15 mouse cellular contexts compared by ENCODE assay signal in the genomic region with DNA sequence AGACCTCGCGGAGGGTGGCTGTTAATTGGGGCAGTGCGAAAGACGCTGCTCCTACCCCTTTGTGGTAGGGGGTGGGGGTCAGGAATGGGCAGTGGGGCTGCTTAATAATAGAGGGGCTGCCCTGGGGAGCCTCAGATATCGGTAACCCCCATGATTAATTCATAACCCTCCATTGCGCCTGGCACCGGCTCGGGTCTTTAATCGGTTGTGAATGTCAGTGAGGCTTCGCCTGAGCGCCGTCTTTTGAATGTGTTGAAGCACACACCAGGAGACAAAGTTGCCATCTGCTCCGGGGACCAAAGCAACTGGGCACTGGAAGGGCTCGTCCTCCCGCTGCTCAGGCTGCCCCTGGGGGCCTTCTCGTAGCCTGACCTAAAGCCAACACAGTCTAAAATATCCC.
DNase-seq lines count a peak whose midpoint lies in the region; ATAC-seq and TF ChIP-seq lines count a peak whose summit lies in the region.
"Had no signal": no experiment of that assay in that cellular context is flagged by ENCODE, and none has a peak within 500 bp of the region (broad histone marks: within the 10 kb centered on the region; RNA-seq: fewer than 3 reads in every experiment).

No protein-coding gene starts in this region.

- H3K4me2 ChIP-seq in hindbrain, embryonic 11.5 days (replicated peaks; ENCODE audit: low read depth, low read length): no peak overlapping the region
- no peak overlapping the region for H3K4me2 ChIP-seq in hindbrain, embryonic 14.5 days (replicated peaks)
- no peak overlapping the region for H3K4me2 ChIP-seq in hindbrain, postnatal 0 days (ENCODE audit: low read depth, low read length)
- 0 out of 2 replicates have a peak overlapping the region, but pooled peaks have one; percentile 9 for H3K4me2 ChIP-seq in midbrain, embryonic 14.5 days (ENCODE audit: low read length)

- H3K4me1 ChIP-seq in hindbrain, embryonic 11.5 days (replicated peaks; ENCODE audit: control insufficient read depth, insufficient read depth, low read length): peaks cover 6% of the 10 kb centered on the region; the same call in 1 of the 2 replicates
- H3K4me1 ChIP-seq in hindbrain, embryonic 14.5 days (replicated peaks; ENCODE audit: control insufficient read depth, insufficient read depth, low read length): peaks cover 58% of the 10 kb centered on the region
- H3K4me1 ChIP-seq in forebrain, embryonic 10.5 days: peaks cover 82% of the 10 kb centered on the region
- H3K4me1 ChIP-seq in hindbrain, postnatal 0 days (ENCODE audit: insufficient read depth, low read length): peaks cover 4% of the 10 kb centered on the region; the same call in 1 of the 2 replicates
- H3K4me1 ChIP-seq in midbrain, embryonic 14.5 days (ENCODE audit: control insufficient read depth, insufficient read depth, low read length): peaks cover 43% of the 10 kb centered on the region

- H3K9me3 ChIP-seq in hindbrain, embryonic 11.5 days (ENCODE audit: control insufficient read depth, low read length): no peaks in the 10 kb centered on the region
- H3K9me3 ChIP-seq in hindbrain, embryonic 14.5 days (ENCODE audit: control insufficient read depth, low read length): no peaks in the 10 kb centered on the region
- no peaks in the 10 kb centered on the region for H3K9me3 ChIP-seq in forebrain, embryonic 10.5 days
- H3K9me3 ChIP-seq in hindbrain, postnatal 0 days (ENCODE audit: low read length): no peaks in the 10 kb centered on the region
- H3K9me3 ChIP-seq in midbrain, embryonic 14.5 days (ENCODE audit: control insufficient read depth, low read length): no peaks in the 10 kb centered on the region

- DNase-seq in hindbrain, embryonic 11.5 days (ENCODE audit: low spot score): peak; percentile 52
- DNase-seq in hindbrain, embryonic 14.5 days (ENCODE audit: low spot score): no peak
- peak; percentile 24 for DNase-seq in forebrain, embryonic 10.5 days (ENCODE audit: extremely low spot score, low spot score)
- peak; percentile 30 for DNase-seq in hindbrain, postnatal 0 days (ENCODE audit: low spot score)
- DNase-seq in midbrain, embryonic 14.5 days: peak; percentile 64
- no peak for DNase-seq in spleen, postnatal 14 days (ENCODE audit: low spot score in 2 of 2)
- no peak for DNase-seq in gastrocnemius, postnatal 4 days (ENCODE audit: low spot score in 2 of 2)
- no peak for DNase-seq in adrenal gland, adult 8-10 months
- DNase-seq: adrenal gland, postnatal 36 days; cerebellum, adult 8-10 months; heart, adult 2 months; lung, postnatal 14 days; right cerebral cortex, postnatal 25 days had no signal

- WGBS in hindbrain, embryonic 11.5 days: 8% methylated on average over 16 of the region's 16 CpGs
- WGBS in hindbrain, embryonic 14.5 days: 3% methylated on average over 16 of the region's 16 CpGs
- 4% methylated on average over 16 of the region's 16 CpGs for WGBS in forebrain, embryonic 10.5 days
- WGBS in hindbrain, postnatal 0 days: 12% methylated on average over 16 of the region's 16 CpGs
- 6% methylated on average over 16 of the region's 16 CpGs for WGBS in midbrain, embryonic 14.5 days

- H3K27me3 ChIP-seq in hindbrain, embryonic 11.5 days (ENCODE audit: control insufficient read depth, insufficient read depth, low read length): peaks cover 58% of the 10 kb centered on the region
- H3K27me3 ChIP-seq in hindbrain, embryonic 14.5 days (ENCODE audit: control insufficient read depth, insufficient read depth, low read length): peaks cover 77% of the 10 kb centered on the region
- H3K27me3 ChIP-seq in forebrain, embryonic 10.5 days (ENCODE audit: poor library complexity, severe bottlenecking): peaks cover 100% of the 10 kb centered on the region
- H3K27me3 ChIP-seq in hindbrain, postnatal 0 days (ENCODE audit: insufficient read depth, low read length): 0 out of 2 replicates have a peak, but pooled peaks cover 4% of the 10 kb centered on the region
- peaks cover 14% of the 10 kb centered on the region for H3K27me3 ChIP-seq in midbrain, embryonic 14.5 days (ENCODE audit: control insufficient read depth, insufficient read depth, low read length)

- H3K27ac ChIP-seq in hindbrain, embryonic 11.5 days (ENCODE audit: low read depth, low read length): peak overlapping the region; percentile 74
- no peak overlapping the region for H3K27ac ChIP-seq in hindbrain, embryonic 14.5 days
- H3K27ac ChIP-seq in forebrain, embryonic 10.5 days: peak overlapping the region; percentile 62
- no peak overlapping the region for H3K27ac ChIP-seq in hindbrain, postnatal 0 days
- H3K27ac ChIP-seq in midbrain, embryonic 14.5 days (replicated peaks; ENCODE audit: low read depth, low read length): peak overlapping the region; percentile 63
- H3K27ac ChIP-seq: heart, adult 2 months; kidney, postnatal 0 days; left cerebral cortex, adult 2 months had no signal

- H3K4me3 ChIP-seq in hindbrain, embryonic 11.5 days (ENCODE audit: low read depth, low read length): no peak overlapping the region
- H3K4me3 ChIP-seq in hindbrain, embryonic 14.5 days (replicated peaks; ENCODE audit: low read length): no peak overlapping the region
- H3K4me3 ChIP-seq in forebrain, embryonic 10.5 days: peak overlapping the region; percentile 18; the same call in 1 of the 2 replicates
- H3K4me3 ChIP-seq in hindbrain, postnatal 0 days (ENCODE audit: low read length): no peak overlapping the region
- no peak overlapping the region for H3K4me3 ChIP-seq in midbrain, embryonic 14.5 days (replicated peaks; ENCODE audit: low read depth, low read length)
- H3K4me3 ChIP-seq: heart, adult 2 months; left cerebral cortex, adult 2 months had no signal

- H3K9ac ChIP-seq in hindbrain, embryonic 11.5 days (ENCODE audit: low read depth, low read length): no peak overlapping the region
- no peak overlapping the region for H3K9ac ChIP-seq in hindbrain, embryonic 14.5 days
- H3K9ac ChIP-seq in hindbrain, postnatal 0 days (replicated peaks; ENCODE audit: low read length): no peak overlapping the region
- H3K9ac ChIP-seq in midbrain, embryonic 14.5 days (replicated peaks; ENCODE audit: low read length): no peak overlapping the region

- peak; percentile 15; the same call in 1 of the 2 replicates for ATAC-seq in hindbrain, embryonic 11.5 days (ENCODE audit: low FRiP score)
- ATAC-seq in hindbrain, embryonic 14.5 days (ENCODE audit: low FRiP score): no peak
- ATAC-seq in hindbrain, postnatal 0 days: no peak
- ATAC-seq in midbrain, embryonic 14.5 days (ENCODE audit: low FRiP score, low TSS enrichment): peak; percentile 24; the same call in 1 of the 2 replicates

- no peak for TF ChIP-seq CTCF in hindbrain, postnatal 0 days (IDR thresholded peaks at IDR 0.05; ENCODE audit: low read depth)

- H3K36me3 ChIP-seq in hindbrain, embryonic 11.5 days (ENCODE audit: control insufficient read depth, insufficient read depth, low read length): no peaks in the 10 kb centered on the region
- H3K36me3 ChIP-seq in hindbrain, embryonic 14.5 days (replicated peaks; ENCODE audit: control insufficient read depth, insufficient read depth): no peaks in the 10 kb centered on the region
- no peaks in the 10 kb centered on the region for H3K36me3 ChIP-seq in forebrain, embryonic 10.5 days (replicated peaks)
- H3K36me3 ChIP-seq in hindbrain, postnatal 0 days (ENCODE audit: insufficient read depth, low read length): no peaks in the 10 kb centered on the region
- no peaks in the 10 kb centered on the region for H3K36me3 ChIP-seq in midbrain, embryonic 14.5 days (ENCODE audit: control insufficient read depth, insufficient read depth, low read length)

Comparison
In these comparisons a context has a peak if more than half of its experiments do, and no peak if none do; other contexts are left out.
1. ATAC-seq: peak in hindbrain, embryonic 11.5 days (single experiment) and midbrain, embryonic 14.5 days (single experiment); none in hindbrain, embryonic 14.5 days (single experiment) and hindbrain, postnatal 0 days (single experiment).
2. DNase-seq: peak in hindbrain, embryonic 11.5 days (single experiment), forebrain, embryonic 10.5 days (single experiment), hindbrain, postnatal 0 days (single experiment) and midbrain, embryonic 14.5 days (single experiment); none in hindbrain, embryonic 14.5 days (single experiment), spleen, postnatal 14 days (0 of 2), gastrocnemius, postnatal 4 days (0 of 2) and adrenal gland, adult 8-10 months (single experiment).
3. H3K27ac ChIP-seq: peak in hindbrain, embryonic 11.5 days (single experiment), forebrain, embryonic 10.5 days (single experiment) and midbrain, embryonic 14.5 days (single experiment); none in hindbrain, embryonic 14.5 days (single experiment) and hindbrain, postnatal 0 days (single experiment).